Mouse (Mus musculus): ENCODE measurements around the gene Fbxl18.

The Fbxl18 gene

DNA sequence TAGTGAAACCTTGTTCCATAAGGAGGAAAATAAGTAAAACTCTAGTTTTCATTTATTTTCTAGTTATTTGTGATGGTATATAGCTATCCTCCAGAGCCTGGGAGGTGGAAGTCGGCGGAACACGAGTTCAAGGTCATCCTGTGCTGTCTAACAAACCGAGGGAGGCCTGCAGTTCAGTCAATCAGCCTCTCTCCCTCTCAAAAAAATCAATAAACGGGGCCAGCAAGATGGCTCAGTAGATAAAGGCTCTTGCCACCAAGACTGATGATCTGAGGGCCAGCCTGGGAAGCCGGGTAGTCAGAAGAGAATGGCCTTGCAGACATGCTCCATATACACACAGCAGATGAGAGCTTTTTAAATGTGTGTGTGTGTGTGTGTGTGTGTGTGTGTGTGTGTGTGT lies 71.1 kb downstream of the Fbxl18 start:
- no peak for DNase-seq (ENCODE audit: low read depth, low spot score)

DNA sequence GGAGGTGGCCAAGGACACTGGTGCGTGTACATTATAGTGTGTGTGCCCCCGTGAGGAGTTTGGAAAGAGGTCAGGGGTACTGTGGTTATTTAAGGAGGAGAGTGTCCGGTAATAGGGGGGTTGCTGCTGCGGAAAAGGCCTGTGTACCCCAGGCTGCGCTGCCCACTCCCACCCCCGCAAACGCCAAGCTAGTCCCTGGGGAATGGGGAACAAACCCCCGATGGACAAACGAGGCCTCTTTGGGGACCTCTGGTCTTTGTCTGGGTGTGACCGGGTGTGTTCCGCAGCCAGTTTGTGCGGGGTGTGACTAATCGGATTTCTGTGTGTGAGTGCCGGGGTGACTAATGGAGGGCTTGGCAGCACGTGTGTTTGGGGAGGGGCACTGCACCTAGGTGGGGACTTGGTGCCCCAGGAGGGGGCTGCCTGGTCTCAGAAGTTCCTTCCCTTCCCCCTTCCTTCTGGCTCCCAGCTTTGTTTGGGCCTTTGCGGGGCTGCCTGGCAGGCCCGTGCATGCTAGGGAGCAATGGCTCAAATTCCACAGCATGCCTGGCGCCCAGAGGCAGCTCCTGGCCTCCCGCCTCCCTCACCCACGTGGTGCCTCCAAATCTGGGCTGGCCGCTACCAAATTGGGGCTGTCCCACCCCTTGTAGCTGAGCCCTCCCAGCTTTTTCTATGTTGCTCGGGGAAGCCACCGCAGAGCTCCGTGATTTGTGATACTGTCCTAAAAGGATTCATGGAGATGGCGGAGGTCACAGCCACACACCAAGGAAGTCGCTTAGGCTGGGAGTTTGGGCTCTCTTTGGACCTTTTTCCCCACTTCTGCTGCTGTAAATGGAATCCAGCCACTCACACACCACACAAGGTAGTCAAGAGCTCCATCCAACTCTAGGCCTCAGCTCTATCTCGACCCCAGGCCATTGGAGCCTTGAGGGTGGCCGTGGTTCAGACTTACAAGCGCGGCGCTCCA lies 71.8 kb downstream of the Fbxl18 start:
- peak; percentile 86 for DNase-seq (ENCODE audit: low read depth, low spot score)

GRCm38 (mm10) chr5:142822286-142823095 lies 72.7 kb downstream of the Fbxl18 start:
- no peak for DNase-seq (ENCODE audit: low read depth, low spot score)

DNA sequence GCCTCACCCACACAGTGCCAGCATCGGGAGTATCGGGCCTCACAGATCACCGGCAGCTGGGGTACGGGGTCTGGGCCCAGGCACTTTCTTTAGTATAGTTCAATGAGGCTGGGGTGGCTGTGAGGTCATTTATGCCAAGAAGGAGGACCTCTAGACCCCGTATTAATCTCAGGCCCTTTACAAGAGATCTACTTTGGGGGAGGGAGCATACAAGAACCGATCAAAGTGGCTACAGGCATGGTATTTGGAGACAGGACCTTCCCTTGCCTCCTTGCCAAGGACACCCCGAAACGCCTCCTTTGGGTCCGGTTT lies 73.3 kb downstream of the Fbxl18 start:
- no peak for DNase-seq (ENCODE audit: low read depth, low spot score)

- peak; percentile 95 for DNase-seq (ENCODE audit: low read depth, low spot score)
These were observed 73.8 kb downstream of the Fbxl18 start for GRCm38 (mm10) chr5:142821266-142821973.

- peak; percentile 73 for DNase-seq (ENCODE audit: low read depth, low spot score)
These were observed 74.7 kb downstream of the Fbxl18 start for GRCm38 (mm10) chr5:142820276-142821265.

DNA sequence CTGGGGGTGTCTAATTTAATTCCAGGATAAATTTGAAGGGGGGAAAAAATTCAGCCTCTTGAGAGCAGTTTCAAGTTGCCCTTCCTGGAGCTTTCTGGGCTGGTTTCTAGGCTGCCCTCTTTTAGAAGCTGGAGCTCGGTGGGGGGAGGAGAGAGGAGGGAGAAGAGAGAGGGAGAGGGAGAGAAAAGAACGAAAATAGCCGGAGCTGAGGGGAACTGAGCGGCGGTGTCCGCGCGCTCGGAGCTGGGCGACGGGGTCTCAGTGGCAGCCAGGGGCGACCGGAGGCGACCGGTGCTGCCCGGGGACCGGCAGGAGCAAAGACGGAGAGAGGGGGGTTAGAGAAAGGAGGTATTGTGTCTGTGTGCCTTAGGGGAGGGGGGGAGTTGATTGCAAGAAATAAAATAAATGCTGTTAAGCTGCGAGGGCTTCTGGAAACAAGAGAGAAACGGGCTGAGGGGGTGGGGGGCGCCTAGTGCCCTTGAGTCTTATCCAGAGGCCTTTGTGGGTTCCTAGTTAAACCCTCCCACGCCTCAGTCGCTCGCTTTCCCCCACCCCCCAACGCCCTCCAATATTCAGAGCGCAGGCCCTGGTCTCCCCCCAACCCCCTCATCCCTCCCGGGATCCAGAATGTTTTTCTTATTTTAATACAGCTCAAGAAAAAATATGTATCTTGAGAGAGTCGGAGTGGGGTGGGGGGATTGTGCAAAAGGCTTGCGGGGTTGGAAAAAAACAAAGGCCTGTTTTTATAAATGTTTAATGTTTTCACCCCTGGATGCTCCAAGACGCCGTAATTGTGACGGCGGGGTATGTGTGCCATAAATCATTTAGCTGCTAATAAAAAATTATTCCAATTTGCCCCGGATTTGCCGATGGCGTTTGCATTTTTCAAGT lies 75.6 kb downstream of the Fbxl18 start:
- peak; percentile 89 for DNase-seq (ENCODE audit: low read depth, low spot score)

DNA sequence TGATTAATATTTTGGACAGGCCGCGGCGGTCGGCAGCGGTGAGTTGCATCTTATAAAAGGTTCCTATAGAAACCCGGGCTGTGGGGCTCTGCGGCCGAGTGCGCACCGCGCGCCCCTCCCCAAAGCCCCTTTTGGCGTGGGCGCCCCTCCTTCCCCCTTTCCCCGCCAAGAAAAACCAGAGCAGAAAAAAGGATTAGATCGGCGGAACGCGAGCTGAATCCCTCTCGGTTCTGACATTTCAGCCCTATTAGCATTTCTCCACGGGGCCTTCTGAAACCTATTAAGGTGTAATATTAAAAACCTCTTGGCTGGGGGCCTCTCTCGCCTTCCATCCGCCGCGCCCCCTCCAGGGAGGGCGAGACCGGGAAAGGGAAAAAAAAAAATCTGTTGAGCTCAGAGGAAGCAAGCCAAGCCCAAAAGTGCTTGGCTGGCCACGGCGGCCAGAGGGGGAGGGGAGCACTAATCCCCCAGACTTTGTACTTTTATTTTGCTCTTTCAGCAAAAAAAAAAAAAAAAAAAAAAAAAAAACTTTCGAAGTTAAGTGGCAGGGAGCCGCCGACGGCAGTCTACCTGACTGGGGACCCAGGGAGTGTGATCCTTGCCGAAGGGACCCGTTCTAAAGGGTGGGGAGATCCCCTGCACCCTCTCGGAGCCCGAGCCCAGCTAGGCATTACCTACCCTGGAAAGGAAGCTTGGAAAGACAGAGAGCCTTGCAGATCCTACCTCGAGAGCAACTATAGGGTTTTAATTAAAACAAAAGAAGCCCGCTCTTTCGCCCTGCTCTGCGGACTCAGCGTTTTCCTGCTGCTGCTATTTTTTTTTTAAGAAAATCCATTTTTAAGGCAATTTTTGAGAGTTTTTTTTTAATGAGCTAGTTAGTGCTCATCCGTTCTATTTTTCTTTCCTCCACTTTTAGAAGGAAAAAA lies 76.5 kb downstream of the Fbxl18 start:
- DNase-seq (ENCODE audit: low read depth, low spot score) = peak; percentile 73

GRCm38 (mm10) chr5:142817524-142818434 lies 77.4 kb downstream of the Fbxl18 start, which contains the start of gene Tnrc18:
Tnrc18 (minus strand) TSS chr5:142817662.
- peak; percentile 99 for DNase-seq (ENCODE audit: low read depth, low spot score)

Measured in R1 (cell line).